Mouse (Mus musculus): ENCODE measurements around the gene Boc. TPM values are rescaled to one million over a fixed set of nuclear protein-coding genes. Genes with fewer than 3 reads are reported as not detected.

Boc gene
- 10 to 100 TPM in 1 of 2 experiments, 1 to 10 TPM in 1; 9.4 to 10.7 TPM for total RNA-seq (2021)
- long read RNA-seq, experiment 1, partial matches to known transcripts, result 2 of 10 reads
- long read RNA-seq, experiment 1, other reads (novel, unspliced or antisense), result 8 of 10 reads
- long read RNA-seq, experiment 2, full-length matches to known transcripts, result 2 of 10 reads
- long read RNA-seq, experiment 2, partial matches to known transcripts, result 2 of 10 reads
- long read RNA-seq, experiment 2, other reads (novel, unspliced or antisense), result 6 of 10 reads

GRCm38 (mm10) chr16:44558471-44559329, at the start of gene Boc:
Gene Boc, minus strand, starts transcription at chr16:44558897.
- intact Hi-C loops (cut with DNase I; ENCODE audit: low total_unique reads), result no loop called here
- peak; percentile 74 for DNase-seq

DNA sequence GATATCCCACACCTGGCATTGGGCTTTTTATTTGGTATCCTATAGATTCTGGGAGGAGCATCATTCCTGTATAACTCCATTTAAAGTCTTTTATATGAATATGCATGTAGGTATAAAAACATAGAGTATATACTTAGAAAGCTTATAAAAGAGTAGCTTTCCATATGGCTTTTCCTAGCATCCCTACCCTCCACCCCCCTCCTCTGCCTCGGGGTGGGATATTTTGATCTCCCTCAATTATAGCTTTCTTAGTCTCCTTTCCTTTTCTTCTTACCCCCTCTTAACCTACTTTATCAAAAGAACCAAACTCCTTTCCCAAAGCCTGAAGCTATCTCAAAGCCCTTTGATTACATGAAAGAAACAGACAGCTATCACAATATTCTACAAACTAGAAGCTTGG, 47.9 kb upstream of the Boc start:
- DNase-seq, result no peak
- intact Hi-C loops (cut with DNase I; ENCODE audit: low total_unique reads), result no loop called here

DNA sequence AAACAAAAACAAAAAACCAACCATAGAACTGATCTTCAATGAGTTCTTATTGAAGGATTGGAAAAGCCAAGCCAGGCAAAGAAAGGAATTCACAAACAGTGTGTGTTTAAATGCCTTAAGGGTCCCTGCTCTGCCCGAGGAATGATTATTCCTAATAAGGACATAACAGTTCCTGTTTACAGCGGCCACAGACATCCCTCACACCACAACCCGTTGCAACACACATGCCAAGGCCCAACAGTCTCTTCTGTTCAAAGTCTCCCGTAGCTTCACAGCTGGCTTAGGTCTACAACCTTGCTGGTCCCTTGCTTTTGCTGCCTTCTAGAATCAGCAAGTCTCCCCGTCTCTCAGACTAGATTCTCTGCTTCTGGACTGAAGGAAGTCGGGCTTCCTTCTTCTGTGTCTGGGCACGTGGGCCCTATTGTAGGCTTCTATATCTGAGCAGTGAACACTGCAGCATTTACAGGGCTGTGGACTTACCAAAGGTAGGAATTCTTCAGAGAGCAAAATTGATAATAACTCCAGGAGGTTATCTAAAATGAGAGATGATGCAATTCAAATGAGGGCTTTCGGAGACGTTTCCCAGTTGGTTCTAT, 45.4 kb upstream of the Boc start:
- DNase-seq, result no peak
- intact Hi-C loops (cut with DNase I; ENCODE audit: low total_unique reads), result no loop called here

GRCm38 (mm10) chr16:44601999-44602794, 43.5 kb upstream of the Boc start:
- intact Hi-C loops (cut with DNase I; ENCODE audit: low total_unique reads), result no loop called here
- no peak for DNase-seq

- intact Hi-C loops (cut with DNase I; ENCODE audit: low total_unique reads), result no loop called here
- DNase-seq, result no peak
Observed at GRCm38 (mm10) chr16:44601182-44601581, 42.5 kb upstream of the Boc start.

DNA sequence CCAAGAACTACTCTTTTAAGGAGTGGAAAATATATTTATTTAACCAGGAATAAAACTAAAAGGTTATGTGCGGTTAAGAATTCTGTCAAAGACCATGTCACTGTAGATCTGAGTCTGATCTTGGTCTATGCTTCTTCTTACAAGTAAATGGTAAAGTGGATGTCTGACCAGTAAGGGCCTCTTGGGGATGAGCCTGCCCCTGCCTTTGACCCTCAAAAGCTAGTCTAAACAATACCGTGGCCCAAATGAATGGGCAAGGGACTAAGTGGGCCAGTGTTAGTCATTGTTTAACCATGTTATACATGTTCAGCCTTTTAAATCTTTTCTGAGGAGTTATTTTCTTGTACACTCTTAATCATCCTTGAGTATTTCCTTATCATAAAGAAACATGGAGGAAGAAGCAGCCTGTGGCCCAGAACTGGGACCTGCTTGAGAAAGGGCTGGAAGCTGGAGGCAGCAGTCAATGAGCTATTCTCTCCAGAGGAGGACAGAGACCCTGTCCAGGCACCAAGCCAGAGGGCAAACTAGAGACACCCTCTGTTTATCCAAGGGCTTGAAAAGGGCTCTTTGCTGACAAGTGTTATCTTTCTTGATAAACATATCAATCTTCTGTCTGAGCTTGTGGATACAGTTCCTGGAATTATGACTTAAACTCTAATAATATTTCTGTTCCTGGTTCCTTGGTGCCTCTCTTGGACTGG, 38.6 kb upstream of the Boc start:
- DNase-seq, result no peak
- intact Hi-C loops (cut with DNase I; ENCODE audit: low total_unique reads), result no loop called here

GRCm38 (mm10) chr16:44589506-44589905, 30.8 kb upstream of the Boc start:
- intact Hi-C loops (cut with DNase I; ENCODE audit: low total_unique reads), result no loop called here
- DNase-seq, result no peak

DNA sequence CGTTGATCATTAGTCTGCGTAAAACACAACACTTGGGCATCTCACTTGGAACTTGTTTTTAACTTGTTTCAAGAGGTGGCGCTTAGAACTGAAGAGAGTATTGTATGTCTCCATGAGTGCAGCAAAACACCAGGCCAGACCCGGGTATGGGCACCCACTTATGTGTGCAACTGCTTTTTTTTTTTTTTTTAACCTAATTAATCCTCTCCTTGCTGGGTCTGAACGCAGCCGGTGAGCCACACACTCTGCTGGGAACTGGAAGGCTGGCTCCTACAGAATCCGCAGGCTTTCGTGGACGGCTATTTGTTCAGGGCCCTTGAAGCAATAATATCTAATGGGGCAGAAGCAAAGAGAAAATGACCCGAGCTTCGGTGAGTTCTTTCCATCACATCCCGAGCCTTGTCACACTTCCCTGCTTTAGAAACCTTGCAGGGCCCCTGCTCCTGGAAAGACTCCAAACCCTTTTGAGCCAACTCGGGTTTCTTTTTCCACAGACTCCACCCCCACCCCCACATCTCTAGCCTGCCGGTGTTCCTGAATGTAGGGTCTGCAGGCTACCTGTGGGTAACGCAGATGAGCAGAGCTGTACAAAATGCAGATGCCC, 20.8 kb upstream of the Boc start:
- intact Hi-C loops (cut with DNase I; ENCODE audit: low total_unique reads), result no loop called here

GRCm38 (mm10) chr16:44578551-44578950, 19.9 kb upstream of the Boc start:
- intact Hi-C loops (cut with DNase I; ENCODE audit: low total_unique reads), result no loop called here
- no peak for DNase-seq

More for the DNA sequence above, 20.8 kb upstream of the Boc start:
- DNase-seq, result no peak

GRCm38 (mm10) chr16:44568056-44568455, 9.4 kb upstream of the Boc start:
- intact Hi-C loops (cut with DNase I; ENCODE audit: low total_unique reads), result no loop called here
- no peak for DNase-seq

DNA sequence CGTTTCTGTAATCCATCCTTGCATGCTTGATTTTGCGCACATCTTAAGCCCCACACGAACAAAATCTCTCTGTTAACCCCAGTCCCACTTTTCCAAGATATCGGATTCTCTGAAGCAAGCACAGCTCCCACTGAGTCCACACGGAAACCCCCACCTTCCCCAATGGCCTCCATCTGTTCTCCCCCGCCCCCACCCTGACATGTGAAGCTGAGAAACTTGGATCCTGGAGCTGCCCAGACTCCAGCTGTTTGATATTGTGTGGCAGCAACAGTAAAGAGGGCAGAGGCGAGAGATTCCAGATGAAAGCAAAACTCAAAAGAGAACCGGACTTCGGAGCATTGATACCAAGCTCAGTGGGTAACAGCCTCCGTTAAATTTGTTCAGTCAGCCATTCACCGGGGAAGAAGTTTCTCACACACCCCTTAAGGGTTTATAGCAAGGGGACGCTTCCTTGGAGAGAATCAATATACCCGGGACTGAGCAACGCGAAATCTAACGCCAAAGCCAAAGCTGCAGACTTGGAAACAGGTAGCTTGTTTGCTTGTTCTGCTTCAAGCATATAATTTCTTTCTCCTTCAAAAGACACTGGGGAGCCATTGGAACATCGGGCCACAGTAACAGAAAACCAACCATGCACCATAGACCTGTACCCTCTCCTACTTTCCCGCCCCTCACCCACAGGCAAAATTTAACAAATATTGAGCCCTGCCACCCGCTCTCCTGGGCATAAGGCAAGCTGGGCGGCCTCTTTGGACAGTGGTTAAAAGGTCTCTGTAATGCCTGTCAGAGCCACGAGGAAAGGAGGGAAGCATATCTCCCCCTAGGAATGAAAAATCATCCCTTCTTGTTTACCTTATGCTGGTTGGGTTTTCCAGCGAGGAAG, 6.9 kb upstream of the Boc start:
- no peak for DNase-seq
- intact Hi-C loops (cut with DNase I; ENCODE audit: low total_unique reads), result no loop called here

DNA sequence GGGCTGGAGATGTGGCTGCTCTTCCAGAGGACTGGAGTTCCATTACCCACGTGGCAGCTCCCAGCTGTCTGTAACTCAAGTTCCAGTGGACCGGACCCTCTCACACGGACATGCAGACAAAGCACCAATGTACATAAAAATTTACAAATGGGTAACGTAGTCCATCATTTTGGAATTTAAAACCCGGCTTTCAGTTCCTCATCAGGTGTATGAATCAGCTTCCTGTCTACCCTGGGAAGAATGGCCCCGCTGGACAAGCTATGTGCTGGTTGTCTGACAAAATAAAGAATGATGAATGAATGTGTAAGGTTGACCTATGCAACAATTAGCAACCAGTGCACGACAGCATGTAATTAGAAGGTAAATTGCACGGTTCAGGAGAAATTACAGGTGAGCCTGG, 5.7 kb upstream of the Boc start:
- DNase-seq, result no peak
- intact Hi-C loops (cut with DNase I; ENCODE audit: low total_unique reads), result no loop called here

DNA sequence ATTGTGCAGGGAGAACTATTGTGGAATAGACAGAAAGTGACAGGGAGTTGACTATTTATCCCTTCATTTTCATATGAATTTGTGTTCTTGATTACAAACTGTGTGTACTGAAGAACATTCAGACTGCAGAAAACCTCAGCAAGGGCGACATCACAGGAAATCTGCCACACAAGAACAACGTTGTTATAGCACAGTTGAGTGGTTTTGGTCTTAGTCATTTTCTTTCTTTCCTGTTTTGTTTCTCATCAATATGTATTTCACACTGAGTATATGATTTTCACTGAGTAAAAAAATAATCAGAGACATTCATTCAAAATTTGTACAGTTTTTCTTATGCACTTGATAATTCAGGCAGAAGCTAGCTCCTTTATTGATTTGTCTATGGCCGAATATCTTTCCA, 3.4 kb upstream of the Boc start:
- intact Hi-C loops (cut with DNase I; ENCODE audit: low total_unique reads), result no loop called here
- DNase-seq, result no peak

DNA sequence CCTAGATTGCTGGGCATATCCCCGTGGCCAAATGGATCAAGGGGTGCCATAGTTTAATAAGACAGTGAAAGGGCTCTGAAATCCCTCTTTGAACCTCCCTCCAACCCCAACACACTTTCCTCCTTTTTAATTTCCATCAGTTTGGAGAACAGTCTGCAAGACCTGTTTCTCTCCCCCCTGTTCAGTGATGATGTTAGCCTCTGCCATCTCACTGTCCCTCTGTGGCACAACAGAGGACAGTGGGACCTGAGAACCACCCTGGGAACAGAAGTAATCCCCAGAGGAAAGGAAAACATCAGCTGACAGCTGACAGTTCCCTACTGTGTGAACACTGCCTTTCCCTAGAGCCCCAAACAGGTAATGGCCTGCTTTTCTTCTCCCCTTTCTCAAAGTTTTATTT, 1.5 kb upstream of the Boc start:
- DNase-seq, result no peak
- intact Hi-C loops (cut with DNase I; ENCODE audit: low total_unique reads), result no loop called here

GRCm38 (mm10) chr16:44559330-44559695, 616 bp upstream of the Boc start:
- DNase-seq, result no peak
- intact Hi-C loops (cut with DNase I; ENCODE audit: low total_unique reads), result no loop called here

- intact Hi-C loops (cut with DNase I; ENCODE audit: low total_unique reads), result no loop called here
- peak; percentile 88 for DNase-seq
Observed at GRCm38 (mm10) chr16:44557661-44558470, 831 bp downstream of the Boc start.

DNA sequence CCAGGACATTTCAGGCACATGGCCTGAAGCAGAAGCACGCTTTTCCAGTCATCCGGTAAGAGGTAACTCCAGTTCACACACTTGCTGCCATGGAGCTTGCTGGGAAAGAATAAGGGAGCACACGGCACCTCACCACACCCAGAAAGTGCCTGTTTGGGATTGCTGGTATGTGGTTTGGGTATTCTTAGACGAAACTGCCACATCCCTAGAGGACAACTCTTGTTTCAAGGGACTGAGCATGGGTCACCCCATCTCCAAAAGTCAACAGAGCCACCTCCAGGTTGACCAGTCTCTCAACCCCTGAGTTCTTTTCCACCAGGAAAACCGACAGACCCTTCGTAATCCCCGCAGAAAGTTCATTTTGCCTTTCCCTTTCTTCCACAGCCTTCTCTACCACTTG, 1.6 kb downstream of the Boc start:
- intact Hi-C loops (cut with DNase I; ENCODE audit: low total_unique reads), result no loop called here
- DNase-seq, result no peak

Data from gastrocnemius, postnatal 14 days (tissue).